Mouse (Mus musculus) gastrocnemius, postnatal 4 days (tissue): ENCODE results near the gene Ttc16. TPM values are rescaled to one million over a fixed set of nuclear protein-coding genes. Genes with fewer than 3 reads are reported as not detected.
A peak's percentile ranks its signal among the peaks of the same experiment; 100 is the strongest.

Experiments
- DNase-seq, 2 experiments: peaks; one replicate each; pipeline ENCODE4 v3.0.0; 2021 to 2022; ENCODE audit warnings: low spot score in 2 of 2, mixed read lengths in 2 of 2
- microRNA-seq: library from miRNA; unstranded; fragments of <30 nt; microRNA quantifications from one replicate; pipeline ENCODE4 v1.2.0, GENCODE M21; 2021
- total RNA-seq, 2 experiments: library from RNA; stranded (reverse); gene quantifications; 2 replicates each; pipeline ENCODE4 v1.2.3; 2021

The Ttc16 gene
- total RNA-seq, 2 experiments from 2014 or later, result not detected

DNA sequence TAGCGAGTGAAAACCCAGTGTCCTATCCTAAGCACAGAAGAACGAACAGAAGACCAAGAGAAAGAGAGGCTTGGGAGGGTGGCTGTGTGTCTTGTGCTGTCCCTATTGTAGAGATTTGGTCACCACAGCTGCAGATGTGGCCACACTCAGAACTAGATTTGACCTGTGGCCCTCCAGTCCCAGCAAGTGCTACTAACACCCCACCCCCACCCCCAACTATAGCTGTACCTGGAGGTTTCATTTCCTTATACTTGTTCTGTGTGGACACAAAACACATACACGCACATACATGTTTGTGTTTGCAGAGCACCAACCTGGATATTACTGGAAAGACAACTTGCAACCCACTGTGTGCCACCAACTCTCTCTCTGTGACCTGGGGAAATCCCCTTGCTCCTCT is 55.4 kb downstream of the Ttc16 start:
- DNase-seq, result no peak

DNA sequence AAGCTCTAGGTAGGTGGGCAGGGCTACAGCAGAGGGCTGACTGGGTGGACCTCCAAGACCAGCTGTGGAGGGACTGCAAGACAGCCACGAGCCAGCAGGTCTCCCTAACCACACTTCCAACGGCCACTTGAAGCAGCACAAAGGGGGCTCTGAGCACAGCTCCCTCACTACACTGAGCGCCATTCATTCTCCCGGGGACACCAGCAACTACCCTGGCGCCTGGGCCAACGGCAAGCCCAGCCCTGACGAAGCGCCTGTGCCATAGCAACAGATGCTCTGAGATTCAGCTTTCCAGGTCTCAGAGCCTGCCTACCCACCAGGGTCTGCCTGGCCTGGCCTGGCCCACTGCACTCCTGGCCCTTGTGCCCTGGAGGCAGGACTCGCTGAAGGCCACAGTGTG is 56.7 kb downstream of the Ttc16 start:
- no peak for DNase-seq

GRCm38 (mm10) chr2:32714987-32715425 is 60.4 kb downstream of the Ttc16 start:
- no peak for DNase-seq

GRCm38 (mm10) chr2:32714117-32714986 is 61.1 kb downstream of the Ttc16 start:
- DNase-seq, result no peak

- peak; percentile 93 for DNase-seq
Measured at GRCm38 (mm10) chr2:32712934-32713817, 62.3 kb downstream of the Ttc16 start, which contains the start of gene Cdk9. Cdk9 (minus strand) TSS chr2:32713076.

- DNase-seq, result peak; percentile 94 to 96
Measured at GRCm38 (mm10) chr2:32712586-32712933, 62.9 kb downstream of the Ttc16 start.

DNA sequence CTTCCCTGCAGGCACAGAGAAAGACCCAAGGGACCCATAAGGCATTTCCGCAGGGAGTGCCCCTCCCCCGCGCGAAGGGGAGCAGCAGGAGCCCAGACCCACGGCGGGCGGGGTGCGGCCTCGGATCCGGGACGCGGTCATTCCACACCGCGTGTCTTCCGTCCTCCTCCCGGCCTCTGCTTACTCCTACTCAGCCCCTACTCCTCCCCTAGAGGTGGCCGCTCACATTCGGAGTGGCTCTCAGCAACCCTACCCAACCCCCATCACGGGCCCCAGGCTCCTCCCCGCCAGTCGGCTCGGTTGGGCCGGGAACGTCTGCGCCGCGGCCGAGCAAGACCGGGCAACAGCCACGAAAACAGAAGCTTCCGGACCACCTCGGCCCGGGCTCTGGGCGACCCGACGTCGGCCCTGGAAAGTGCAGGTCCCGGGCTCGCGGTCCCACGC is 63.3 kb downstream of the Ttc16 start:
- peak; percentile 45 to 82 for DNase-seq

- no peak for DNase-seq
Measured at GRCm38 (mm10) chr2:32711301-32712056, 64.0 kb downstream of the Ttc16 start.

DNA sequence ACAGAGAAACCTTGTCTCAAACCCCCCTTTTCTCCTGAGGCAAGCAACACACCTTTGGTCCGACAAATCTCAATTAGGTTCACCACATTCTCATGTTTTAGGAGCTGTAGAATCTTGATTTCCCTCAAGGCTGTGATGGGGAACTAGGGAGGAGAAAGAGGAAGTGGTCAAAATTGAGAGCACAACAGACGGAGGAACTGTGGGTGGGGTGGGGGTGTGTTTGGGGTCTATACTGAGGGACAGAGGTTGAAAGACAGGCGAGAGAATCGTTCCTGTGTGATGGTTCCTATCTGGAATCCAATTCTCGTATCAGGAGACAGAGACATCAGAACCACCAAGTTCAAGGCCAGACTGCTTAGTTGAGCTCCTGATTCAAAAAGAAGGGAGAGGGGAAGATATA is 65.0 kb downstream of the Ttc16 start:
- DNase-seq, result no peak

- no peak for DNase-seq
Measured at GRCm38 (mm10) chr2:32709521-32710137, 65.8 kb downstream of the Ttc16 start.

DNA sequence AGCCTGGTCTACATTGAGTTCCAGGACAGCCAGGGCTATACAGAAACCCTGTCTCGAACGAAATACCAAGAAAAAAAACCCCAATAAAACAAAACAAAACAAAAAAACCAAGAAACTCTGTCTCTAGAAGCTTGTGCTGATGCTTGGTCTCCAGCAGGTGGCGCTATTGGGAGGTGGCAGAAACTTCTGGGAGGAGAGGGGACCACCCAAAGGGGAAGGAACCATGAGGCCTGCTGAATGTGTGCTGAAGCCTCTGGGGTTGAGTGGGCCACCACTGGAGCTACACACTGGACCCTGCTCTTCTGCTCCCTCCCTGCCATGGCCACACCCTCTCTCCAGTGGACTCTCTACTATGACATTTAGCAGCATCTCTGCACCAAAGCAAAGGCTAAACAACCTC is 66.8 kb downstream of the Ttc16 start:
- peak; percentile 59 to 73 for DNase-seq

Small RNA genes lying within 50 kb of the gene (microRNA-seq; reads per million reads assigned to microRNA genes)
- gene Mir2861 (not detected), gene Mir3960 (not detected)

Other genes starting within 250 kb of the Ttc16 start
- 1 to 10 TPM; 7.5 to 8.2 TPM for gene Fam102a, start 240.3 kb downstream of the Ttc16 start, total RNA-seq
- gene Dpm2, start 204.8 kb downstream of the Ttc16 start, total RNA-seq, result 10 to 100 TPM; 36.4 to 41.9 TPM
- gene Pip5kl1, start 200.8 kb downstream of the Ttc16 start, total RNA-seq, result not detected
- gene 9430097D07Rik, start 199.9 kb downstream of the Ttc16 start, total RNA-seq, result not detected
- 10 to 100 TPM; 48.8 to 55.1 TPM for gene St6galnac4, start 188.5 kb downstream of the Ttc16 start, total RNA-seq
- gene St6galnac6, start 175.9 kb downstream of the Ttc16 start, total RNA-seq, result 10 to 100 TPM; 57.4 to 63.6 TPM
- gene Ak1, start 153.9 kb downstream of the Ttc16 start, total RNA-seq, result 100 to 1,000 TPM; 892 to 897 TPM
- gene Eng, start 129.0 kb downstream of the Ttc16 start, total RNA-seq, result 10 to 100 TPM; 55.3 to 60.1 TPM
- gene Fpgs, start 71.5 kb downstream of the Ttc16 start, total RNA-seq, result 10 to 100 TPM; 18.7 to 22.4 TPM
- gene Cdk9, start 62.6 kb downstream of the Ttc16 start, total RNA-seq, result 10 to 100 TPM; 49.3 to 55.2 TPM
- gene Sh2d3c, start 54.6 kb downstream of the Ttc16 start, total RNA-seq, result 10 to 100 TPM; 18.4 TPM
- not detected for gene 6330409D20Rik, start 34.6 kb downstream of the Ttc16 start, total RNA-seq
- gene Tor2a, start 18.4 kb downstream of the Ttc16 start, total RNA-seq, result 10 to 100 TPM; 17.8 to 22.4 TPM
- gene Ptrh1, start 153 bp upstream of the Ttc16 start, total RNA-seq, result 1 to 10 TPM; 2.0 to 3.2 TPM
- gene Cfap157, start 8.8 kb upstream of the Ttc16 start, total RNA-seq, result not detected
- 10 to 100 TPM; 16.3 to 16.9 TPM for gene Stxbp1, start 71.6 kb upstream of the Ttc16 start, total RNA-seq
- 10 to 100 TPM; 26.8 to 27.5 TPM for gene Fam129b, start 100.5 kb upstream of the Ttc16 start, total RNA-seq
- 100 to 1,000 TPM; 212 to 221 TPM for gene Rpl12, start 185.9 kb upstream of the Ttc16 start, total RNA-seq
- 10 to 100 TPM; 20.0 to 22.0 TPM for gene Lrsam1, start 186.0 kb upstream of the Ttc16 start, total RNA-seq
- gene Slc2a8, start 206.4 kb upstream of the Ttc16 start, total RNA-seq, result 1 to 10 TPM; 8.8 to 9.7 TPM